Mouse (Mus musculus): ENCODE measurements around the gene Gm11492. TPM values are rescaled to one million over a fixed set of nuclear protein-coding genes. Genes with fewer than 3 reads are reported as not detected.

Gm11492 gene
- total and polyA plus RNA-seq, 3 experiments = not detected

GRCm38 (mm10) chr11:87578963-87579601 is 12.6 kb downstream of the Gm11492 start:
- peak; percentile 37 for DNase-seq

- DNase-seq = no peak
Measured at GRCm38 (mm10) chr11:87579713-87580112, 13.3 kb downstream of the Gm11492 start.

GRCm38 (mm10) chr11:87580543-87581085 is 14.2 kb downstream of the Gm11492 start:
- DNase-seq = no peak

- no peak for DNase-seq
Measured at GRCm38 (mm10) chr11:87581161-87581865, 14.9 kb downstream of the Gm11492 start.

- DNase-seq = peak; percentile 64
Measured at GRCm38 (mm10) chr11:87581933-87582710, 15.7 kb downstream of the Gm11492 start.

GRCm38 (mm10) chr11:87583291-87584034 is 17.0 kb downstream of the Gm11492 start:
- no peak for DNase-seq

GRCm38 (mm10) chr11:87584711-87585505 is 18.5 kb downstream of the Gm11492 start:
- peak; percentile 47 for DNase-seq

- no peak for DNase-seq
Measured at GRCm38 (mm10) chr11:87587211-87587874, 20.9 kb downstream of the Gm11492 start.

GRCm38 (mm10) chr11:87589605-87590004 is 23.2 kb downstream of the Gm11492 start:
- DNase-seq = no peak

GRCm38 (mm10) chr11:87590841-87591525 is 24.5 kb downstream of the Gm11492 start:
- peak; percentile 60 for DNase-seq

GRCm38 (mm10) chr11:87591526-87592353 is 25.3 kb downstream of the Gm11492 start, which contains the start of gene Mtmr4:
Gene Mtmr4, plus strand, starts transcription at chr11:87592162.
- peak; percentile 100 for DNase-seq

GRCm38 (mm10) chr11:87592354-87592695 is 25.9 kb downstream of the Gm11492 start:
- DNase-seq = no peak

GRCm38 (mm10) chr11:87592713-87593598 is 26.5 kb downstream of the Gm11492 start:
- peak; percentile 47 for DNase-seq

- DNase-seq = peak; percentile 95
Measured at GRCm38 (mm10) chr11:87595327-87595841, 28.9 kb downstream of the Gm11492 start.

GRCm38 (mm10) chr11:87595976-87596375 is 29.5 kb downstream of the Gm11492 start:
- no peak for DNase-seq

GRCm38 (mm10) chr11:87596492-87596891 is 30.0 kb downstream of the Gm11492 start:
- DNase-seq = no peak

GRCm38 (mm10) chr11:87597061-87597460 is 30.6 kb downstream of the Gm11492 start:
- DNase-seq = no peak
